Mouse (Mus musculus): ENCODE results near the gene AC134908.4. TPM values are rescaled to one million over a fixed set of nuclear protein-coding genes. Genes with fewer than 3 reads are reported as not detected.
"Not testable (repeated sequence)": the region's sequence is repeated elsewhere in the genome, so short reads cannot be mapped to it uniquely, and the experiment has no call there.

Gene AC134908.4
- total RNA-seq, 2 experiments from 2014 or later, result not detected

GRCm38 (mm10) chr17:25751446-25751845 lies 44.0 kb downstream of the AC134908.4 start:
- H3K4me3 ChIP-seq, result no peak overlapping the region
- TF ChIP-seq CTCF (IDR thresholded peaks at IDR 0.05), result no peak
- no peak overlapping the region for H3K27ac ChIP-seq
- DNase-seq, result peak; percentile 56
- intact Hi-C loops (cut with DNase I), result no loop called here

GRCm38 (mm10) chr17:25749314-25749713 lies 46.1 kb downstream of the AC134908.4 start:
- no peak overlapping the region for H3K4me3 ChIP-seq
- intact Hi-C loops (cut with DNase I), result no loop called here
- no peak for TF ChIP-seq CTCF (IDR thresholded peaks at IDR 0.05)
- H3K27ac ChIP-seq, result no peak overlapping the region
- DNase-seq, result no peak

DNA sequence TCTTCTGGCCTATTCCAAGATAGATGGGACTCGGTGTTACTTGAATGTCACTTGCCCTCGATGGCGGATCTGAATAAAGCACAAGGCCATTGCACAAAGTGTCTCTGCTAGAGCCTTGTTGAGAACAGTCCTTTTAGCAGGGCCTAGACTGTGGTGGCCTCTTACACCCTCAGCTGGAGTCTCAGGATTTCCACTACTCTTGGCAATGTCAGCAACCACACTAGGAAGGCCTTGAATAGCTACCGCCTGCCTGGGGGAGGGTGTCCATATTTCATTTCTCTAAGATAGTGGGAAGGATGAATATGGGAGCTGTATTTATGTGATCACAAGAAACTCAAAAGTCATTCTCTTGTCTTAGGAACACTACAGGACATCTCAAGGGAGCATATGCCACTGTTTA lies 47.2 kb downstream of the AC134908.4 start:
- Histone ChIP-seq H3K27ac (no peak overlapping the region), H3K4me3 (no peak overlapping the region)
- intact Hi-C loops (cut with DNase I), result no loop called here
- no peak for TF ChIP-seq CTCF (IDR thresholded peaks at IDR 0.05)
- no peak for DNase-seq

DNA sequence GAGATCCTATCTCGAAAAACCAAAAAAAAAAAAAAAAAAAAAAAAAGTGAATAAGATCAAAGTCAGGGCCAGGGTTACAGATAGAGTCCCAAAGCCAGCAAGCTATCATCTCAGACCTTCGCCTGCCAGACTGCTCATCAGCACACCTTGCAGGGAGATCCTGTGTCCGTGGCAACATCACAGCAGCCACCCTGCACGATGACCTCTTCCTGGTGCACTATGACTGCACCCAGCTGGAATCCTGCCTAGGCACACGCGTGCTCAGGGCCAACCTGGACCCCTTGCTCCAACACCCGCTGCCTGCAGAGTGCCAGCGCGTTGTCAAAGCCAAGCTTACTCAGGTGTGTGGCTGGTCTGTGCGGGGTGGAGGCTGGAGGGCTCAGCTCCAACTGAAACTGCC lies 51.1 kb downstream of the AC134908.4 start:
- no peak for TF ChIP-seq CTCF (IDR thresholded peaks at IDR 0.05)
- DNase-seq, result no peak
- H3K27ac ChIP-seq, result no peak overlapping the region
- intact Hi-C loops (cut with DNase I), result no loop called here
- no peak overlapping the region for H3K4me3 ChIP-seq

GRCm38 (mm10) chr17:25743831-25744230 lies 51.6 kb downstream of the AC134908.4 start:
- TF ChIP-seq CTCF (IDR thresholded peaks at IDR 0.05), result no peak
- DNase-seq, result no peak
- no peak overlapping the region for H3K4me3 ChIP-seq
- intact Hi-C loops (cut with DNase I), result no loop called here
- H3K27ac ChIP-seq, result no peak overlapping the region

DNA sequence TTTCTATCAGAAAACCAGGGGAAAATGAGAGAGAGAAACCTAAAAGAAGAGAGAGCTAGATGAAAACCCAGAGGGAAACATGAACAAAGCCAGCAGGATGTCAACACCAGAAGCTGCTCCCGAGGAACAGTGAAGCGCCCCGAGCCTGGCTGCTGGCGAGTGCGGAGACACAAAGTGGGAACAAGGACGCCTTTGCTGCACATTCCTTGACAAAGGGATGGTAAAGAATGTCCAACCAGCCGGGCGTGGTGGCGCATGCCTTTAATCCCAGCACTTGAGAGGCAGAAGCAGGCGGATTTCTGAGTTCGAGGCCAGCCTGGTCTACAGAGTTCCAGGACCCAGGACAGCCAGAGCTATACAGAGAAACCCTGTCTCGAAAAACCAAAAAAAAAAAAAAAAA lies 54.0 kb downstream of the AC134908.4 start:
- H3K27ac ChIP-seq; intact Hi-C loops (cut with DNase I); DNase-seq; H3K4me3 ChIP-seq: not testable (repeated sequence)

Small RNA genes within 50 kb of the gene (microRNA-seq; reads per million reads assigned to microRNA genes)
- gene Gm25083, result not detected
- not detected for gene Mir3082
- not detected for gene Mir6966

Other genes with a start within 250 kb of the AC134908.4 start
- gene Sox8, start 225.0 kb downstream of the AC134908.4 start, total RNA-seq (2021), result 1 to 10 TPM in 1 of 2 experiments, under 1 TPM in 1; 0.92 to 1.1 TPM
- 10 to 100 TPM in 1 of 2 experiments, 1 to 10 TPM in 1; 9.7 to 14.9 TPM for gene Lmf1, start 216.6 kb downstream of the AC134908.4 start, total RNA-seq (2021)
- not detected for gene Gng13, start 78.5 kb downstream of the AC134908.4 start, total RNA-seq (2021)
- under 1 TPM; 0.77 to 0.86 TPM for gene Chtf18, start 68.2 kb downstream of the AC134908.4 start, total RNA-seq (2021)
- 1 to 10 TPM; 3.9 to 4.0 TPM for gene Rpusd1, start 68.0 kb downstream of the AC134908.4 start, total RNA-seq (2021)
- not detected for gene Mslnl, start 59.6 kb downstream of the AC134908.4 start, total RNA-seq (2021)
- under 1 TPM in 1 of 2 experiments, not detected in 1; 0.33 TPM for gene Msln, start 41.3 kb downstream of the AC134908.4 start, total RNA-seq (2021)
- gene Narfl, start 21.9 kb downstream of the AC134908.4 start, total RNA-seq (2021), result 10 to 100 TPM; 28.6 to 38.7 TPM
- 1 to 10 TPM; 9.0 to 9.1 TPM for gene Haghl, start 10.0 kb downstream of the AC134908.4 start, total RNA-seq (2021)
- not detected for gene Ccdc78, start 9.1 kb downstream of the AC134908.4 start, total RNA-seq (2021)
- gene Fam173a, start 2.8 kb downstream of the AC134908.4 start, total RNA-seq (2021), result 10 to 100 TPM; 35.9 to 43.7 TPM
- 10 to 100 TPM; 40.4 to 41.0 TPM for gene Metrn, start 1.5 kb upstream of the AC134908.4 start, total RNA-seq (2021)
- gene Fbxl16, start 13.4 kb upstream of the AC134908.4 start, total RNA-seq (2021), result 1 to 10 TPM; 1.4 to 2.2 TPM
- gene Wdr24, start 28.0 kb upstream of the AC134908.4 start, total RNA-seq (2021), result 10 to 100 TPM in 1 of 2 experiments, 1 to 10 TPM in 1; 8.7 to 10.0 TPM
- 10 to 100 TPM; 11.5 to 13.0 TPM for gene Jmjd8, start 33.2 kb upstream of the AC134908.4 start, total RNA-seq (2021)
- gene Stub1, start 37.7 kb upstream of the AC134908.4 start, total RNA-seq (2021), result 10 to 100 TPM; 85.8 to 93.8 TPM
- 10 to 100 TPM; 17.2 to 20.2 TPM for gene Rhbdl1, start 41.6 kb upstream of the AC134908.4 start, total RNA-seq (2021)
- 10 to 100 TPM; 13.0 to 15.9 TPM for gene Gm20683, start 46.1 kb upstream of the AC134908.4 start, total RNA-seq (2021)
- 10 to 100 TPM; 58.1 to 89.3 TPM for gene Rhot2, start 49.2 kb upstream of the AC134908.4 start, total RNA-seq (2021)
- 1 to 10 TPM in 1 of 2 experiments, under 1 TPM in 1; 0.66 to 1.0 TPM for gene Wdr90, start 65.8 kb upstream of the AC134908.4 start, total RNA-seq (2021)
- gene Mcrip2, start 73.1 kb upstream of the AC134908.4 start, total RNA-seq (2021), result 100 to 1,000 TPM in 1 of 2 experiments, 10 to 100 TPM in 1; 85.3 to 117 TPM
- 10 to 100 TPM; 27.7 to 33.7 TPM for gene Mettl26, start 79.4 kb upstream of the AC134908.4 start, total RNA-seq (2021)
- gene Wfikkn1, start 85.2 kb upstream of the AC134908.4 start, total RNA-seq (2021), result under 1 TPM; 0.26 to 0.75 TPM
- gene Rab40c, start 124.1 kb upstream of the AC134908.4 start, total RNA-seq (2021), result 1 to 10 TPM; 8.1 to 9.5 TPM
- gene Pigq, start 149.3 kb upstream of the AC134908.4 start, total RNA-seq (2021), result 10 to 100 TPM; 21.0 to 28.6 TPM
- not detected for gene Nhlrc4, start 149.3 kb upstream of the AC134908.4 start, total RNA-seq (2021)
- gene A930017K11Rik, start 156.9 kb upstream of the AC134908.4 start, total RNA-seq (2021), result not detected
- 1 to 10 TPM; 6.0 to 9.4 TPM for gene Capn15, start 190.1 kb upstream of the AC134908.4 start, total RNA-seq (2021)